Mouse (Mus musculus): ENCODE measurements around the gene Ccdc148. TPM values are rescaled to one million over a fixed set of nuclear protein-coding genes. Genes with fewer than 3 reads are reported as not detected.

The Ccdc148 gene
- polyA plus RNA-seq, 1 experiment from 2014 or later: 3.7 TPM

DNA sequence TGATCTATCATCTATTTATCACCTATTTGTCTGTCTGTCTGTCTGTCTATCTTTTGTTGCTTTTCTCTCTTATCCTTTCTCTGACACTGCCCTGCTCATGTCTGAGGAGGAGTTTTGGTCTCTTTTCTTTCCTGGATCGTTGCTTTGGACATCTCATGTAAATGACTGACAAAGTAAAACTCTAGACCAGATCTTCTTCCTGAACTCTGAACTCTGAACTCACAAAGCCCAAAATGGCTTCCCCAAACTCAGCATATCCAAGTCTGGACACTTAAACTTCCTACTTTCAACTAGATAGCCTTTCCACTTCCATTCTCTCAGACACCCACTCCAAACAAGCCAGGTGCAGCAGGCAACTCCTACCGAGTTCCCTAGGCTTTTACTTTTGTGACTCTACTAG, 163.3 kb downstream of the Ccdc148 start:
- Histone ChIP-seq H3K4me2 (ENCODE audit: low read depth, low read length) (no peak overlapping the region), H3K9ac (replicated peaks; ENCODE audit: low read depth, low read length) (no peak overlapping the region), H3K4me3 (ENCODE audit: low read depth, low read length) (no peak overlapping the region), H3K4me1 (ENCODE audit: control insufficient read depth, insufficient read depth, low read length) (no peaks in the 10 kb centered on the region), H3K27me3 (ENCODE audit: control insufficient read depth, insufficient read depth, low read length) (no peaks in the 10 kb centered on the region), H3K36me3 (ENCODE audit: control insufficient read depth, insufficient read depth, low read length) (no peaks in the 10 kb centered on the region), H3K27ac (ENCODE audit: low read depth, low read length) (no peak overlapping the region), H3K9me3 (ENCODE audit: control insufficient read depth, low read length) (no peaks in the 10 kb centered on the region)
- ATAC-seq (ENCODE audit: low read depth): no peak
- whole genome bisulfite sequencing: 74% methylated on average over 2 of the region's 2 CpGs

DNA sequence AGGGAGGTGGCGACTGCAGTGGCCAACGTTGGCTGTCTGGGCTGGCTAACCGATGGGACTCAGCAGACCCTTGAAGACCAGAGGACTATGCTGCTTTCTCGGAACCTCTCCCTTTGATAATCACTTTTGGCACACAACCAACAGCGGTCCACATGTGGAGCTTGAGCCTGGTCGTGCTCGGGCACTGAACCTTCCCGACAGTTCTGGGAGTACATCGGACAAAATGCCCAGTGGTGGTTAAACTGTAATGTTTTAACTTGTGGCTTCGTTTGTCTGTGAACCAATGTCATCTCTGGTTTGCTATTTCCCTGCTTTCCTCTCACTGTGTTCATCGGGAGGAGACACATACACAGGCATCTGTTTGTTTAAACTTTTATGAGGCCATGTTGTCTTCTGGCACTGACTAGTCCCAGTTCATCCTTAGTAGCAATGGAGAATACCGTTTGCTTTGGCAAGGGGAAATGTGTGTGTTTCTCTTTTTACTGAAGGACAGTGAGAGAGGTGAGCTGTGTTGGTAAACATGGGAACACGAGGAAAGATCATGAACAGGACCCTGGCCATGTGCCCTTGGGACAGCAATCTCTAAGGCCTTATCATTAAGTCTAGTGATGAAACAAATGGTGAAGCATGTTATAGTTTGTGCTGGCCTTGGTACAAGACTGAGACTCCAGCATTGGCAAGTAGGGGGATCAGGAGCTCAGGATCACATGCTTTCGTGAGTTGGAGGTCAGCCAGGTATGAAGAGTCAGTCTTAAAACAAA, 167.9 kb downstream of the Ccdc148 start:
- Histone ChIP-seq H3K4me3 (ENCODE audit: low read depth, low read length) (no peak overlapping the region), H3K9me3 (ENCODE audit: control insufficient read depth, low read length) (no peaks in the 10 kb centered on the region), H3K4me2 (ENCODE audit: low read depth, low read length) (no peak overlapping the region), H3K27ac (ENCODE audit: low read depth, low read length) (no peak overlapping the region), H3K27me3 (ENCODE audit: control insufficient read depth, insufficient read depth, low read length) (no peaks in the 10 kb centered on the region), H3K9ac (replicated peaks; ENCODE audit: low read depth, low read length) (no peak overlapping the region), H3K36me3 (ENCODE audit: control insufficient read depth, insufficient read depth, low read length) (no peaks in the 10 kb centered on the region), H3K4me1 (ENCODE audit: control insufficient read depth, insufficient read depth, low read length) (no peaks in the 10 kb centered on the region)
- WGBS: 81% methylated on average over 14 of the region's 14 CpGs
- no peak for ATAC-seq (ENCODE audit: low read depth)

DNA sequence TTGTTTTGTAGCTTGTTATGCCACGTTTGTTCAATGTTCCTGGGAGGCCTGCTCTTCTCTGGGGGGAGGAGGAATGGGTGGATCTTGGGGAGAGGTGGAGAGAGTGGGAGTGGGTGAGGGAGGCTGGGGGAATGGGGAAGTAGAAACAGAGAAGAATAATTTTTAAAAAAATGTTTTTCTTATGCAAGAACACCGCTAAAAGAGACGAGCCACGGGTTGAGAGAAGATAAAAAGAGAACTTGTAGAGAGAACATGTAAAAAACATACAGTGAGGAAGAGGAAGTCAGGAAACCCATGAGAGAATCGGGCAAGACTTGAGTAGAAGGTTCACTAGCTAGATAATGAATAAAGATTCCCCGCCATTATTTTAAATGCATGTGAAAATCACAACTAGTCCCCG, 182.4 kb downstream of the Ccdc148 start:
- H3K4me1 ChIP-seq (ENCODE audit: control insufficient read depth, insufficient read depth, low read length): no peaks in the 10 kb centered on the region
- H3K9ac ChIP-seq (replicated peaks; ENCODE audit: low read depth, low read length): no peak overlapping the region
- no peak overlapping the region for H3K4me2 ChIP-seq (ENCODE audit: low read depth, low read length)
- no peak overlapping the region for H3K4me3 ChIP-seq (ENCODE audit: low read depth, low read length)
- 93% methylated on average over 7 of the region's 7 CpGs for WGBS
- H3K27me3 ChIP-seq (ENCODE audit: control insufficient read depth, insufficient read depth, low read length): no peaks in the 10 kb centered on the region
- H3K36me3 ChIP-seq (ENCODE audit: control insufficient read depth, insufficient read depth, low read length): no peaks in the 10 kb centered on the region
- no peaks in the 10 kb centered on the region for H3K9me3 ChIP-seq (ENCODE audit: control insufficient read depth, low read length)
- ATAC-seq (ENCODE audit: low read depth): no peak
- H3K27ac ChIP-seq (ENCODE audit: low read depth, low read length): no peak overlapping the region

DNA sequence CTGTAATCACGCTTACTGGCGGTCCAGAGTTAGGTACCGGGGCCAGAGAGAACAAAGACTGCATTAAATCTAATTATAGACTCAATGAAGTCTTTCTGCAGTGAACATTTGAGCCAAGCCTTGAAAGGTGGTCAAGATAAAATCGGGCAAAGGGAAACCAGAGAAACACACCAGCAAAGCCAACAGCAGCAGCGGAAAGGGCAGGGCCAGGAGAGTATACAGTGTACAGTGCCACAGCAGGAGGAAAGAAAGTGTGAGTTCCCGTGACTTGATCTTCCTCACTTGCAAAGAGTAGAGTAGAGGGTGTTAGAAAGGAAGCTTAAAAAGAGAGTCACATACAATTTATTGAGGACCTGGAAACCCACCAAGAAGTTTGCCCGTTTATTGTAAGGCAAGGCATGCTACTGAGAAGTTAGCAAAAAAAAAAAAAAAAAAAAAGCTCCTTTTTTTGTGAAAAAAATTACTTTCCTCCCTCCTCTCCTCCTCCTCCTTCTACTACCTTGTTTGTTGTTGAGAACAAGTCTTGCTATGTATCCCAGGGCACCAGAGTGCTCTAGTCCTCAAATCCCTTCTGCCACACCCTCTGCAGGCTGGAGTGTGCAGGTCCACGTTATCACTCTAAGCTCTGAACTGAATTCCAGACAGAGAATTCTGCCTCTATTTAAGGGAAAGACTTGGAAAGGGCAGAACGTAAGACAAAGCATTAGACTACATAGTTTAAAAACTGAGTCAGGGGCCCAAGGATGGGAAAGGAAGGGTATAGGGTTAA, 188.8 kb downstream of the Ccdc148 start:
- 72% methylated on average over 9 of the region's 9 CpGs for WGBS
- Histone ChIP-seq H3K4me1 (ENCODE audit: control insufficient read depth, insufficient read depth, low read length) (no peaks in the 10 kb centered on the region), H3K9ac (replicated peaks; ENCODE audit: low read depth, low read length) (no peak overlapping the region), H3K9me3 (ENCODE audit: control insufficient read depth, low read length) (no peaks in the 10 kb centered on the region), H3K27ac (ENCODE audit: low read depth, low read length) (no peak overlapping the region), H3K36me3 (ENCODE audit: control insufficient read depth, insufficient read depth, low read length) (no peaks in the 10 kb centered on the region), H3K4me2 (ENCODE audit: low read depth, low read length) (no peak overlapping the region), H3K4me3 (ENCODE audit: low read depth, low read length) (no peak overlapping the region), H3K27me3 (ENCODE audit: control insufficient read depth, insufficient read depth, low read length) (no peaks in the 10 kb centered on the region)
- no peak for ATAC-seq (ENCODE audit: low read depth)

DNA sequence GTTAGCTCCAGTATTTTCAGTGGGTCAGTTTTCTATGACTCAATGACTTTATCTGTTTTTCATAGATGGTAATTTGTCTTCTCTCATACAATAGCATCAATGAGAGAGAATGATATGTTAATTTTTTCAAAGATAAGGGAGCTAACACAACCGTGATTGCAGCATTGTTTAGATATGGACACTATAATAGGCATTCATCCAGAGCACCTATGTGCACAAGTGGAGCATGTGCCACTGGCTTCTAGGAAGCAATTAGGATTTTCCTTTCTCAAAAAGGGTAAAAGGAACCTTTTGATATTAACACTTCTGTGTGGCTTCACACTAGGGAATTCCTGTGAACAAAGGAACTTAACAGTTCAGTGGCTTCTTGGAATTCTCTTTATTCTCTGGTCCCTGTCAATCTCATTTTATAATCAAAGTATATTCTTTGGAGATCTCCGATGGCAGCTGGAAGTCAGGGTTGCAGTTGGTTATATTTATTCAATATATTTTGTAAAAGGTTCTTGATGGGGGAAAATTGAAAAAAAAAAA, 203.6 kb downstream of the Ccdc148 start:
- no peaks in the 10 kb centered on the region for H3K36me3 ChIP-seq (ENCODE audit: control insufficient read depth, insufficient read depth, low read length)
- no peak overlapping the region for H3K4me3 ChIP-seq (ENCODE audit: low read depth, low read length)
- no peaks in the 10 kb centered on the region for H3K9me3 ChIP-seq (ENCODE audit: control insufficient read depth, low read length)
- no peak overlapping the region for H3K4me2 ChIP-seq (ENCODE audit: low read depth, low read length)
- H3K9ac ChIP-seq (replicated peaks; ENCODE audit: low read depth, low read length): no peak overlapping the region
- H3K4me1 ChIP-seq (ENCODE audit: control insufficient read depth, insufficient read depth, low read length): no peaks in the 10 kb centered on the region
- 14% methylated on average over 2 of the region's 2 CpGs for WGBS
- H3K27ac ChIP-seq (ENCODE audit: low read depth, low read length): no peak overlapping the region
- H3K27me3 ChIP-seq (ENCODE audit: control insufficient read depth, insufficient read depth, low read length): no peaks in the 10 kb centered on the region
- no peak for ATAC-seq (ENCODE audit: low read depth)

DNA sequence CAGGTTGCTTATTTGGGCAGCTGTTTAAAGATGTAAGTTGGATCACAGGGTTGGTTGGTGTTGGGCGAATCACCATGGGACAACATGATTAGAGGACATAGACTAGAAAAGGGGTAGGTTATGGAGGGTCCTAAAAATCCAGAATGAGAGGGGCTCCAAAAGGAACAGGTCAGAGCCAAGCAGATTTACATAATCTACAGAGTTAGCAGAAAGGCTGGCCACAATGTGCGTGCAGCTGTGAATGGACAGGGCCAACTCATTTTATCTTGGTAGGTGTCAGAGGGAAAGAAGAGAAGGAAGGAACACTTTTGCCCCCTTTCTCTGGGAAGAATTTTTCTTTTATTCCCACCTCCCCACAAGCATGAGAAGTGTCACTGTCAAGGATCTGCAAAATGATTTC, 204.1 kb downstream of the Ccdc148 start:
- no peaks in the 10 kb centered on the region for H3K4me1 ChIP-seq (ENCODE audit: control insufficient read depth, insufficient read depth, low read length)
- H3K27me3 ChIP-seq (ENCODE audit: control insufficient read depth, insufficient read depth, low read length): no peaks in the 10 kb centered on the region
- H3K4me2 ChIP-seq (ENCODE audit: low read depth, low read length): no peak overlapping the region
- no peak overlapping the region for H3K4me3 ChIP-seq (ENCODE audit: low read depth, low read length)
- no peak for ATAC-seq (ENCODE audit: low read depth)
- H3K9me3 ChIP-seq (ENCODE audit: control insufficient read depth, low read length): no peaks in the 10 kb centered on the region
- 66% methylated on average over 2 of the region's 2 CpGs for WGBS
- H3K9ac ChIP-seq (replicated peaks; ENCODE audit: low read depth, low read length): no peak overlapping the region
- no peak overlapping the region for H3K27ac ChIP-seq (ENCODE audit: low read depth, low read length)
- H3K36me3 ChIP-seq (ENCODE audit: control insufficient read depth, insufficient read depth, low read length): no peaks in the 10 kb centered on the region

DNA sequence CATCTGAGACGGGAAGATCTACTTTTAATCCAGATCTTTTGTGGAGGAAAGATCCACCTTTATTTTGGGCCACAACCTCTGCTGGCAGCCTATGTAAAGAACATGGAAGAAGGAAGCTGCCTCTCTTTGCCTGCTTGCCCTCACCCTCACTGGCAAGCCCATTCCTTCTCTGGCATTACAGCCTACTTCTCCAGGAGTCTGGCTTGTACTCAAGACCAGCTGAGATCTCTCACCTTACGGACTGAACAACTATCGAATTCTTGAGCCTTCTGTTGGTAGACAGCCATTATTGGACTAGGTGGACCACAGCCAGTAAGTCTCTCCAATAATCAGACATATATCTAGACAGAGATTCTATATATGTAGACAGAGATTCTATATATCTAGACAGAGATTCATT, 208.4 kb downstream of the Ccdc148 start:
- Histone ChIP-seq H3K36me3 (ENCODE audit: control insufficient read depth, insufficient read depth, low read length) (no peaks in the 10 kb centered on the region), H3K27me3 (ENCODE audit: control insufficient read depth, insufficient read depth, low read length) (no peaks in the 10 kb centered on the region), H3K9me3 (ENCODE audit: control insufficient read depth, low read length) (no peaks in the 10 kb centered on the region), H3K4me2 (ENCODE audit: low read depth, low read length) (no peak overlapping the region), H3K4me1 (ENCODE audit: control insufficient read depth, insufficient read depth, low read length) (no peaks in the 10 kb centered on the region), H3K4me3 (ENCODE audit: low read depth, low read length) (no peak overlapping the region), H3K9ac (replicated peaks; ENCODE audit: low read depth, low read length) (no peak overlapping the region), H3K27ac (ENCODE audit: low read depth, low read length) (no peak overlapping the region)
- 95% methylated on average over 3 of the region's 3 CpGs for WGBS
- no peak for ATAC-seq (ENCODE audit: low read depth)

DNA sequence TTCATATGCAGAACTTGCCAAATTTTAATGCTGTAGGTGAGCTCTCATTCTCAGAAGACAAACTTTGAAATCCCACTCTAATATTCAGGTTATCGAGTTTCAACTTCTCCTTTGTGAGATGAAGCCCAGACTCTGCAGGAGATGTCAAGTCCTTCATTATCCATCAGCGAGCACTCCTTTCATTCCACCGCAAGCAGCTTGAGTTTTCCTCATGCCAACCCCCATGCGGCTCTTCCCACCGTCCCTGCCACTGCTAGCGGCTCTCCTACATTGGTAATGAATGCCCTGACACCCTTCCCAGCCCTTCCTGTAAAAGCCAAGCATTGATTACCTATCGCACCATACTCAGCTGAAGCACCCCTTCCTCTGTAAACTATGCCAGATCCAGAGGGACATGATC, 211.7 kb downstream of the Ccdc148 start:
- Histone ChIP-seq H3K27ac (ENCODE audit: low read depth, low read length) (no peak overlapping the region), H3K4me1 (ENCODE audit: control insufficient read depth, insufficient read depth, low read length) (no peaks in the 10 kb centered on the region), H3K9me3 (ENCODE audit: control insufficient read depth, low read length) (no peaks in the 10 kb centered on the region), H3K4me2 (ENCODE audit: low read depth, low read length) (no peak overlapping the region), H3K36me3 (ENCODE audit: control insufficient read depth, insufficient read depth, low read length) (no peaks in the 10 kb centered on the region), H3K9ac (replicated peaks; ENCODE audit: low read depth, low read length) (no peak overlapping the region), H3K27me3 (ENCODE audit: control insufficient read depth, insufficient read depth, low read length) (no peaks in the 10 kb centered on the region), H3K4me3 (ENCODE audit: low read depth, low read length) (no peak overlapping the region)
- WGBS: 72% methylated on average over 7 of the region's 7 CpGs
- no peak for ATAC-seq (ENCODE audit: low read depth)

DNA sequence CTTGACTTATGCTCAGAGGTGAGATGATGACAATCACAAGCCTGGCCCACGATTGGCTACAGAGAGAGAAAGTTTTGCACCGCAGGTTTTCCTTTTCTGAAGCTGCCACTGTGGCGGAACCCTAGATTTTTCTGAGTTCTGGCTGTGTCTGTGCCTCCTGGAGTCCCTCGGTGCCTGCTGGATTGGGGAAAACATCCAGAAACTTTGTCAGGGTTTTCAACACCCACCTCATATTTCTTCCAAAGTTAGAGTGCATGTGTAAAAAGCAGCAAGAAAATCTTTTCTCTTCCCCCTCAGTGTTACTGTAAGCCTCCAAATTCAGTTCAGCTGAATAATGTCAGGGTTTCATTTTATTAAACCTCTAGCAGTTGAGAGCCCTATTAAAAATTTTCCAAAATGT, 219.1 kb downstream of the Ccdc148 start:
- no peak for ATAC-seq (ENCODE audit: low read depth)
- Histone ChIP-seq H3K9me3 (ENCODE audit: control insufficient read depth, low read length) (no peaks in the 10 kb centered on the region), H3K4me3 (ENCODE audit: low read depth, low read length) (no peak overlapping the region), H3K27ac (ENCODE audit: low read depth, low read length) (no peak overlapping the region), H3K27me3 (ENCODE audit: control insufficient read depth, insufficient read depth, low read length) (no peaks in the 10 kb centered on the region), H3K4me1 (ENCODE audit: control insufficient read depth, insufficient read depth, low read length) (no peaks in the 10 kb centered on the region), H3K36me3 (ENCODE audit: control insufficient read depth, insufficient read depth, low read length) (no peaks in the 10 kb centered on the region), H3K9ac (replicated peaks; ENCODE audit: low read depth, low read length) (no peak overlapping the region), H3K4me2 (ENCODE audit: low read depth, low read length) (no peak overlapping the region)
- WGBS: 83% methylated on average over 4 of the region's 4 CpGs
